Mouse (Mus musculus) neural tube, embryonic 10.5 days (tissue): ENCODE measurements around the gene Cldn20.

Experiments
- DNase-seq: peaks from one replicate; pipeline ENCODE4 v3.0.0-alpha.2; 2017; ENCODE audit warnings: low spot score; ENCODE audit errors: extremely low spot score

Gene Cldn20

GRCm38 (mm10) chr17:3532254-3532653 lies at the start of gene Cldn20:
Cldn20 (plus strand) TSS chr17:3532554.
- DNase-seq = no peak

- no peak for DNase-seq
Measured at GRCm38 (mm10) chr17:3483091-3483490, 49.3 kb upstream of the Cldn20 start.

GRCm38 (mm10) chr17:3485851-3486250 lies 46.5 kb upstream of the Cldn20 start:
- DNase-seq = no peak

DNA sequence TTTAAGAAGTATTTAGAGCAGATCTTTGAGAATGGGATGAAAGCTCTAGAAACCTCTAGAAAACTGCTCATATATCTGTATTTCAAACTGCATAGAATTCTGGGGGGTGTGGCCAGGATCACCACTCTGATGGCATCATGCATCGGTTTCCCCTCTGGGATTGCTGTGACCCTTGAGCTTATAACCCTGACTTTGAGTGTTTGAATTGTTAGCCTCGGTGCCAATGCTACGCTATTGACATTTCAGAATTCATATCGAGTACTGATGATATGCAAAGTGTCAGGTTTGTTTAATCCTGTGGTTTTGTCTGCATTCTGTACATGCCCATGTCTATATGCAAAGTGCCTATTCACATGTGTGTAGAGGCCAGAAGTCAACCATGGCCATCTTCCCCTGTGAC lies 45.1 kb upstream of the Cldn20 start:
- no peak for DNase-seq

GRCm38 (mm10) chr17:3487721-3488601 lies 44.4 kb upstream of the Cldn20 start:
- DNase-seq = no peak

DNA sequence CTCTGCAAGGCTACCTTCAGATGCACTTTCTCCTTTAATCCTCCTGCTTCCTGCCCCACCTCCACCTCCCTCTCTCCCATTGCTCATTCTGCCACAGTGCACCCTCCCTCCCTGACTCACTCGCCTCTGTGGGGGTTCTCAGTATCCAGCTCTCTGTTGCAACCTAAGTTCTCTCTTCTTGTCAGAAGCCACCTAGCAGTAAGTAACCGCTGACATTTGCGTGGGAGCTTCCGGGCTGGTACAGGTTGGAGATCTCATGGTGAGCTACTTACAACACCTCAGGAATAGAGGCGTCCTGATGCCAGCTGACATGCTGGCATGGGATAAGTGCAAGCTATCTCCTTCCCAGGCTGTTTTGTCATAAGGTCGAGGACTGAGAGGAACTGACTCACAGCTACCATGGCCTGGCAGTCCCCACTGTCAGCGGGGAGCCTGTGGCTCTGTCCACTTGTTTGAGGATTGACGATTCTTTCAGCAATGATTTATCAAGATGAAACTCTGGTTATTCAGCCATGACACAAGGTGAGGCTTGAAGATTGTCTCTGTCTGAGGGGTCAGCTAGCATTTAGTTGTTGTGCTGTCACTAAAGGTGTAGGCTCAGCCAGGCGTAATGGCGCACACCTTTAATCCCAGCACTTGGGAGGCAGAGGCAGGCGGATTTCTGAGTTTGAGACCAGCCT lies 42.0 kb upstream of the Cldn20 start:
- DNase-seq = no peak

GRCm38 (mm10) chr17:3491065-3491464 lies 41.3 kb upstream of the Cldn20 start:
- no peak for DNase-seq

DNA sequence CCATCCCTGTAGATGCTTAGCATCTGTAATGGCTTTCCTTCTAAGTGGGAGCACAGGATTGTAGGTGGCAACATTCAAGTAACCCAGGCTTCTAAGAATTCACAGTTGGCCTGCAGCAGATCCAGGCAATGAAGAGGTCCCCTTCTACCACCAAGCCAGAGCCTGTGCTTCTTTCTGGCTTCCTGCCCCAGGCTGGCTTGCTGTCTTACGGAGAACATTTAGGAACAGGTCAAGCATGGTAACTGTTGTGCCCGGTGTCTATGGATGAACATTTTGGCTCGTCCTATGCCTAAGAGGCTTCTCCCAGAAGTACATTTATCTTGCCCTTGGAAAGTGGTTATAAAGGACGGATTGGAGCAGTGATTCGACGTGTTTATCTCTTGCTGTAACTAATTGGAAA lies 40.7 kb upstream of the Cldn20 start:
- DNase-seq = no peak

DNA sequence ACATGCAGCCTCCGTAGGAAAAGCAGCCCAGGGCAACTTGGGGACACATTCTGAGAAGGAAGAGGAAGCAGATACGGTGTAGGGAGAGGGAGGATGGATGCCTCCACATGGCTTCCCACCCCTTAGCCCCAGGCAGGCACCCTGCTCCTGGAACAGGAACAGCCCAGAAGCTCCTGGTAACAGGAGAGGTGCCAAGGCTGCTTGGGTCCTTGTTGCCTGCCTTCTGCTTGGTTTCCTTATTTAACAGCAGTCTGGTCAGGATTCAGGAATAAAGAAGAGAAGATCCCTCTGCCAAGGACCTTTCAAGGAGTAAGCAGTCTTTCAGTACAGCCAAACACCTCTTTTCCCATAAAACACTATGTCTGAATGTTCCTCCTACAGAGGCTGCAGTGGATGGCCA lies 36.8 kb upstream of the Cldn20 start:
- no peak for DNase-seq

GRCm38 (mm10) chr17:3496080-3496479 lies 36.3 kb upstream of the Cldn20 start:
- DNase-seq = no peak

DNA sequence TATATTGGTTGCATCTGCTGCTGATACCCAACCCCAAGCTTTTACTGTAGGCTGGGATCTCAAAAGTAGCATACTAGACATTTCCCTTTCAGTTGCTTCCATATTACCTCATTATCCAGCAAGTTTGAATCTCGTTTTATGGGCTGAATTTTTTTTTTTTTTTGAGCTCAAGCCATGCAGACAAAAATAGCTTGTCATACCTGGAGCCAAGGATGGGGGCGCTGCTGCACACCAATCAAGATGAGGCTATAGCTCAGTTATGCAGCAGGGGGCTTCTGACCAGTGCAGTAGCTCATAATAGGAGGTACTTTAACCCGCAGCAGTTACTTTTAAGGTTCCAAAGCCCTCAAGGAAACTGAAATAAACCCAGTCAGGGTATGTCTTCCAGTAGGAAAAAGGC lies 34.3 kb upstream of the Cldn20 start:
- DNase-seq = peak; percentile 57

GRCm38 (mm10) chr17:3498580-3498979 lies 33.8 kb upstream of the Cldn20 start:
- no peak for DNase-seq

DNA sequence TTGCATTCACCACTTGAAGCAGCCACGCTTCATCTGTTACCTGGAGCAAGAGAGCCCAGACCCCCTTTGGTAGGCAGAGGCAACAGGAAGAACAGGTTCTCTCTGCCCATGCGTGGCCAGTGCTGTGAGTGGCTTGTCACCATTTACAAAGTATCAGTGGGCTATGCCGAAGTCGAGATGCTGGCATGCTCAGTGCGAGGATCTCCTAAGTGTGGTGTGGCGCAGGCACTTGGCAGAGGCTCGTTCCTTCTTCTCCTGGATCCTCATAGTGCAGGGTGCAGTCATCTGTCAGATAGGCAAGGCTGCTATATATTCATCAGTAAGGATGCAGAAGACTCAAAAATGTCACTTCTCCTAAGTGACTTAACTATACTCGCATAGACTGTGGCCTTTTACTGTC lies 32.9 kb upstream of the Cldn20 start:
- DNase-seq = no peak

DNA sequence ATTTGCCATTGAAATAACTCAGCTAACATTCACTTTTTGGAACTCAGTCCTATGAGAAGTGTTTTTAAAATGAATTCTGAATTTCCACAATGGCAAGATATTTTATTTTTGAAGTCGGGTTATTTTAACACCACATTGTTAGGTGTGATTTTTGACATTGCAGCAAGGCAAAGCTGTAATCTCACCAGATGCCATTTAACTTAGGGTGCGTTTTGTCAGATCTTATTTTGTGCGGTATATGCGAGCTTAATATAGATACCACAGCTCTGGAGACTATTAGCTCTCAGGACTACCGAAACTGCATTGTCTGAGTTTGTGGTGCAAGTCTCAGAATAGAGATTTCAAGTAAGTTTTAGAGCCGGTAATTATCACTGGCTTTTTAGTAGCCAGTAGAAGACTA lies 32.3 kb upstream of the Cldn20 start:
- no peak for DNase-seq

DNA sequence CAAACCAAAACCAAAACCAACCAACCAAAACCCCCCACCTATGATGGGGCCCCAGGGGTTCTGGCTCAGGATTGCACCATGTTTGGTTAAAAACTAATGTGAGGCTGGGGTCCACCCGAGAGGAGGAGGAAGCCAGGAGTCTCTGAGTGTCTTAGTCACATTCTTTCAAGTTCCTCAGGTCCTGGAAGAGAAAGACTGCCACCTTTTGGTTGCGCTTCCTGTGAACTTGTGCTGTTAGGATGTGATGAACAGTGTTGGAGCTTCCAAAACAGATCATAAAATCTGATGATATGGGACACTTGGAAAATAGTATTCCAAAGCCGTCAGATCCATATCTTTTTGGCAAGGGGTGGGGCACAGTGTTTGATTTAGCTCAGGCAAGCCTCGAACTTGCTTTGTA lies 31.4 kb upstream of the Cldn20 start:
- no peak for DNase-seq

DNA sequence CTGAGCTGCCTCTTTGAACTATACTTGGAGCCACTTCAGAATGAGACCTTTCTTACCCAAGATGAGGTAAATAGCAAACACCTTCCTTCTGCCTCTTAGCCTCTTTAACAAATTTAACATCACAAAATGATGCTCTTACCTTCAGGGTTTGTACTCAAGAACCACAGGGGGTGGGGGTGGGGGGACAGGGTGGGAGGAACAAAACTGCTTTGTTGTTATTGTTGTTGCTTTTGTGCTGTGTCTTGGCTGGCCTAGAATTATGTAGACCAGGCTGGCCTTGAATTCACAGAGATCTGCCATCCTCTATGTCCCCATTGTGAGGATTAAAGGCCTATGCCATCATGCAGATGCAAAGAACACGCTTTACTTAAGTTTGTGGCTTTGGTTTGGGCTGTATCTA lies 26.6 kb upstream of the Cldn20 start:
- DNase-seq = no peak

DNA sequence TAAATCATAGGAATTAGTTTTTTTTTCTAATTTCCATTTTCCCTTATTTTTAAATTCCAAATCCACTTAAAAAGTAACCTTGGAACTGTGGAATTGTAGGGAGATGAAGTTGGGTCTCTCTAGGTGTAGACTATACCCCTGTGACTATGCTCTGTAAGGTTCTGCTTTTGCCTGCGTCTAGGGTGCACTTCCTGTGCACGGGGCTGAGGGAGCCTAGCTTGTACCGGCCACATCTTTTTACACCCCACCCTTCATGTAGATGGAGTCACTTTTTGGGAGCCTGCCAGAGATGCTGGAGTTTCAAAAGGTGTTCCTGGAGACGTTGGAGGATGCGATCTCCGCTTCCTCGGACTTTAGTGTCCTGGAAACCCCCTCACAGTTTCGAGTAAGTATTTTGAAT lies 25.8 kb upstream of the Cldn20 start:
- no peak for DNase-seq

GRCm38 (mm10) chr17:3509841-3510240 lies 22.5 kb upstream of the Cldn20 start:
- peak; percentile 42 for DNase-seq

DNA sequence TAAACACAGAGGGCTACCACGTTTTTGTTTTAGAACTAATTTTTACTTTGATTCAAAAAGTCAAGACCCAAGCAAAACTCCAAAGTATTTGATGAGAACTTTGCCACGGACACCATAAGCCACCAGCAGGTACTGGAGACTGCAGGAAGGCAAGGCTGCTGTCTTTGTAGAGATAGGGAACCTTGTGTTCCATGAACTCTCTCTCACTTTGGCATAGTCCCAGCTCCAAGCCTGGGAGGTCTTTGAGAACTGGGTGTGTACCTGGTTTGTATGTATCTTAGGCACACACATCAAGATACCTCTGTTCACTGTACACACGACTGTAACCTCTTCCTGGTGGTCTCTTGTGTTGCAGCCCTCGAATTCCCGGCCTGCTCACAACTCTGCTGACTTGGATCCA lies 18.0 kb upstream of the Cldn20 start:
- DNase-seq = no peak

DNA sequence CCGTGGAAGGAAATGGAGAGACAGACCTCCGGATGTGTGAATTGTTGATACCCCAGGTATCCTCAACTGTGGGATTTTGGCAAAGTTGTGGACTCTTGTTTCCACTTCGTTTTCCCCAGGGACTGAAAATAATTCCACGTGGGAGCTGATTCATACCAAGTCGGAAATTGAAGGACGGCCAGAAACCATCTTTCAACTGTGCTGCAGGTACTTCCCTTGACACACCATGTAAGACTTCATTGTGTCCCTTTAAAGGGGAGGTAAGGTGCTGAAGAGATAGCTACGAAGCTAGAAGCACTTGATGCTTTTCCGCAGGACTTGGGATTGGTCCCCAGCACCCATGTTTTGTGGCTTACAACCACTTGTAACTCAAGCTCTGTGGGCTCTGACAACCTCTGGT lies 16.5 kb upstream of the Cldn20 start:
- no peak for DNase-seq

DNA sequence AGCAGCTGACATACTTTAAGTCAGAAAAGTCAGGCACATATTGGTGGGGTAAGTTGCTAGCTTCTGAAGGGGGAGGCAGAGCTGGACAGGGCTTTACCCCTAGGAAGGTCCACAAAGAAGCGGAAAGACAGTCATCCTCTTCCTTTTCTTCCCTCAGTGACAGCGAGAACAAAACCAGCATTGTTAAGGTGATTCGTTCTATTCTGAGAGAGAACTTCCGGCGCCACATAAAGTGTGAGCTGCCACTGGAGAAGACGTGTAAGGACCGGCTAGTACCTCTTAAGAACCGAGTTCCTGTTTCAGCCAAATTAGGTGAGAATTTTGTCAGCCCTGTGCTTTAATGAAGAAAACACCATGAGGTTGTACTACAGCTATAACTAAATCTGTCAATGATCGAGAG lies 15.9 kb upstream of the Cldn20 start:
- no peak for DNase-seq

DNA sequence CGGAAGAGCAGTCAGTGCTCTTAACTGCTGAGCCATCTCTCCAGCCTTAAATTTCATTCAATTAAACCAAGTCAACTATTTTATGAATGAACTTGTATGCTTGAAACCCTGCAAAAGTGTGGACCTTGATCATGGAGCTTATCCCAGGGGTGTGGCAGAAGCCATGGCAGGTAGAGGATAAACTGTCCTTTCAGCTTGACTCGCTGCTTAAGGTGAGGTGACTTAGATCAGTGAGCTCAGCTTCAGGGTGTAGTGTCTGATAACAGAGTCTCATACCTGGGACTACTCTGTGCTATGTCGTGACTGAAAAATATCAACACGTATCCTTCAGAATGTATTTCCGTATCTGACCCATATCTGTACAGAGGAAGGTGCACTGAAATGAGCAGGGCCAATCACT lies 12.0 kb upstream of the Cldn20 start:
- DNase-seq = no peak
